Mouse (Mus musculus): ENCODE results near the gene Nup85. TPM values are rescaled to one million over a fixed set of nuclear protein-coding genes. Genes with fewer than 3 reads are reported as not detected.

Nup85 gene
- total and polyA plus RNA-seq, 3 experiments, result 19.8 to 28.0 (median 20.2) TPM

DNA sequence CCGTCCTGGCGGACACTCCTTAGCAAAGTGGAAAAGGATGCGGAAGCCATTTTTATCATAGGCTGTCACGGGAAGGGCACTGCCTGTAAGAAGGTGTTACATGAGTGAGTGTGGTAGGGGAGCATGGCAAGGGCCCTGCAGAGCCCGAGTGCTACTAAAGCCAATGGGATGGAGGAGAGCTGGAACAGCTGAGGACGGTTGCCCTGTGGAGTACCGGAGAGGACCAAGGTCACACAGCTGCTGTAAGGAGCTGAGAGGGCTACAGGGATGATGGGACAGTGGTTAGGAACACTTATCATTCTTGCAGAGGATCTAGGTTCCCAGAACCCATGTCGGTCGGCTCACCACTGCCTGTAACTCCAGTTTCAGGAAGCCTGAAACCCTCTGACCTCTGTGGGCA lies 22.2 kb downstream of the Nup85 start:
- no peak overlapping the region for H3K4me3 ChIP-seq
- DNase-seq, result no peak
- intact Hi-C loops (cut with DNase I), result no loop called here
- H3K4me1 ChIP-seq (ENCODE audit: control insufficient read depth, insufficient read depth, low read length), result peaks cover 3% of the 10 kb centered on the region; the same call in 1 of the 2 replicates
- no peak overlapping the region for H3K27ac ChIP-seq
- H3K27me3 ChIP-seq (ENCODE audit: control insufficient read depth, insufficient read depth, low read length), result no peaks in the 10 kb centered on the region
- H3K36me3 ChIP-seq (ENCODE audit: control insufficient read depth, insufficient read depth, low read length), result no peaks in the 10 kb centered on the region
- H3K79me2 ChIP-seq (replicated peaks; ENCODE audit: control insufficient read depth, insufficient read depth, low read length), result no peaks in the 10 kb centered on the region
- TF ChIP-seq CTCF (IDR thresholded peaks at IDR 0.05), result no peak
- no peak for TF ChIP-seq POLR2A (IDR thresholded peaks at IDR 0.05; ENCODE audit: insufficient read depth, low read depth, low read length)
- no peak for TF ChIP-seq EP300 (IDR thresholded peaks at IDR 0.05; ENCODE audit: insufficient read depth, low read depth, low read length)
- 85% methylated on average over 9 of the region's 9 CpGs for WGBS
- H3K9ac ChIP-seq (ENCODE audit: low read depth, low read length), result no peak overlapping the region

DNA sequence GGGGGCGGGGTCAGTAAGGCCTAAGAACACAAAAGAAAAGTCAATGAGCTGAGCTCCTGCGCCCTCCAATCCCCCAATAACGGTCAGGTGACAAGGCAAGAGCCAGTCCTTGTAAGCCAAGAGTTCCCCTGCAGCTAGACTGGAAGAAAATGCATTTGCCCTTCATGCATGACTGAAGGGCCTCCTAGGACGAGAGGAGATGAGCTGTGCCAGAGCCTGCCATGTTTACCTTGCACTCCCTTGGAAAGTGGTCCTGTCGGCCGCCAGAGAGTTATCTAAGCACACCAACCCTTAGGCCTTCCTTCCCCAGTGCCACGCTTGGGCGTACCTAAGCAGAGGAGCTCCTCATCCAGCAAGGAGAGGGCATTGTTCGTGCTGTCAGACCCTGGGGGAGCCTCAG lies 23.8 kb downstream of the Nup85 start:
- Histone ChIP-seq H3K36me3 (ENCODE audit: control insufficient read depth, insufficient read depth, low read length) (no peaks in the 10 kb centered on the region), H3K27ac (no peak overlapping the region), H3K4me1 (ENCODE audit: control insufficient read depth, insufficient read depth, low read length) (peaks cover 3% of the 10 kb centered on the region; the same call in 1 of the 2 replicates), H3K79me2 (replicated peaks; ENCODE audit: control insufficient read depth, insufficient read depth, low read length) (no peaks in the 10 kb centered on the region), H3K4me3 (no peak overlapping the region), H3K27me3 (ENCODE audit: control insufficient read depth, insufficient read depth, low read length) (no peaks in the 10 kb centered on the region), H3K9ac (ENCODE audit: low read depth, low read length) (no peak overlapping the region)
- DNase-seq, result no peak
- intact Hi-C loops (cut with DNase I), result no loop called here
- TF ChIP-seq EP300 (IDR thresholded peaks at IDR 0.05; ENCODE audit: insufficient read depth, low read depth, low read length) (no peak), POLR2A (IDR thresholded peaks at IDR 0.05; ENCODE audit: insufficient read depth, low read depth, low read length) (no peak), CTCF (IDR thresholded peaks at IDR 0.05) (no peak)
- 85% methylated on average over 9 of the region's 9 CpGs for WGBS

DNA sequence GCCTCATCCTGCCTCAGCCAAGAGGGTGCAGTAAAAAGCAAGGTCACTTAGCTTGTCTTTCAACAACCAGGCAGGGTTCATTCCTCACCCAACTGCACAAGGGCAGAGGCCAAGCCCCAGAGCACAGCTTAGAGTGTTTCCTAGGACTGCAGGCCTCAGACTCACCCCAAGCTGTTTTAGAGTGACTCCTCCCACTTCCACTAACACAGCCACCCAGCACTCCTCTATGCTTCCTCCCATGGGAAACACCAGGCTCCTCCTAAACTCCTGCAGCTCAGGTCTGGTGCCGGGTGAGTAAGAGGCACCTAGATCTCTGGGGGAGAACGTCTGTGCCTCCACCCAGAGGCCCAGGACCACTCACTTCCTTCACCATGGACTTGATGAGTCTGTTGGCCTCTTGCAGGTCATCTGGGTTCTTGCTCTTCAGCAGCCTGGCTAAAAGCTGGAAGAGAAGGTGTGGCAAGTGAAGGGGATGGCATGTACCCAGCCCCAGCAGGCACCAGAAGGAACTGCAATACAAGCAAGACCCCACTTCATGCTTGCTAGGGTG lies 26.4 kb downstream of the Nup85 start:
- 42% methylated on average over 2 of the region's 2 CpGs for WGBS
- no peak overlapping the region for H3K27ac ChIP-seq

DNA sequence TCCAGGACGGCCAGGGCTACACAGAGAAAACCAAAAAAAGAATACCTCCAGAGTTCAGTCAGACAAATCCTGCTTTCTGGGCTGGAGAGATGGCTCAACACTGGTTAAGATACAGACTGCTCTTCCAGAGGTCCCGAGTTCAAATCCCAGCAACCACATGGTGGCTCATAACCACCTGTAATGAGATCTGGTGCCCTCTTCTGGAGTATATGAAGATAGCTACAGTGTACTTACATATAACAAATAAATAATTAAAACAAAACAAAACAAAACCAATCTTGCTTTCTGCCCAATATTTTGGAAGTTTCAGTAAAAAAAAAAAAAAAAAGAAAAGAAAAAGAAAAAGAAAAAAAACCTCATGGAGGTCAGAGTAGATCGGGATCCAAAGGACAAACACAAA lies 31.0 kb downstream of the Nup85 start:
- no peak overlapping the region for H3K9ac ChIP-seq (ENCODE audit: low read depth, low read length)
- intact Hi-C loops (cut with DNase I), result no loop called here
- H3K36me3 ChIP-seq (ENCODE audit: control insufficient read depth, insufficient read depth, low read length), result no peaks in the 10 kb centered on the region
- 0 out of 2 replicates have a peak, but pooled peaks cover 2% of the 10 kb centered on the region for H3K79me2 ChIP-seq (replicated peaks; ENCODE audit: control insufficient read depth, insufficient read depth, low read length)
- peaks cover 5% of the 10 kb centered on the region for H3K4me1 ChIP-seq (ENCODE audit: control insufficient read depth, insufficient read depth, low read length)
- no peaks in the 10 kb centered on the region for H3K27me3 ChIP-seq (ENCODE audit: control insufficient read depth, insufficient read depth, low read length)
- no peak overlapping the region for H3K27ac ChIP-seq
- TF ChIP-seq CTCF (IDR thresholded peaks at IDR 0.05), result peak; percentile 41
- TF ChIP-seq EP300 (IDR thresholded peaks at IDR 0.05; ENCODE audit: insufficient read depth, low read depth, low read length), result no peak
- DNase-seq, result no peak
- H3K4me3 ChIP-seq, result no peak overlapping the region
- WGBS, result 97% methylated on average over 3 of the region's 3 CpGs

More for the DNA sequence above, 26.4 kb downstream of the Nup85 start:
- Histone ChIP-seq H3K9ac (ENCODE audit: low read depth, low read length) (no peak overlapping the region), H3K27me3 (ENCODE audit: control insufficient read depth, insufficient read depth, low read length) (no peaks in the 10 kb centered on the region), H3K36me3 (ENCODE audit: control insufficient read depth, insufficient read depth, low read length) (no peaks in the 10 kb centered on the region), H3K79me2 (replicated peaks; ENCODE audit: control insufficient read depth, insufficient read depth, low read length) (no peaks in the 10 kb centered on the region), H3K4me1 (ENCODE audit: control insufficient read depth, insufficient read depth, low read length) (no peaks in the 10 kb centered on the region; the same call in 1 of the 2 replicates), H3K4me3 (no peak overlapping the region)
- TF ChIP-seq POLR2A (IDR thresholded peaks at IDR 0.05; ENCODE audit: insufficient read depth, low read depth, low read length) (no peak), EP300 (IDR thresholded peaks at IDR 0.05; ENCODE audit: insufficient read depth, low read depth, low read length) (no peak), CTCF (IDR thresholded peaks at IDR 0.05) (no peak)
- no peak for DNase-seq
- intact Hi-C loops (cut with DNase I), result no loop called here

DNA sequence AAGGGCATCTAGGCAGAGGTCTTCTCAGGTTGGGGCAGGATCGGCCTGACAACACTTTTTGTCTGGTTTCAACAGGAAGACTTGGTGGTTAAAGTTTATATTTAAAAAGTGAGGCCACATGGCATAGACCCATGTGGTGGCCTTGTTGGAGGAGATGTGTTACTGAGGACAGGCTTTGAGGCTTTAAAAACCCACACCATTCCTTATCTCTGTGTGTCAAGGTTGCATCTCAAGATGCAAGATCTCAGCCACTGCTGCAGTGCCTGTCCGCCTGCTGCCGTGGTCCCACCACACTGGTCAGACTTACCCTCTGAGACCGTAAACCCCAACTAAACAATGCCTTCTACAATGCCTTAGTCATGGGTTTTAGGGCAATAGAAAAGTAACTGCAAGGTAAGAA lies 34.1 kb downstream of the Nup85 start:
- WGBS, result 92% methylated on average over 4 of the region's 4 CpGs
- H3K36me3 ChIP-seq (ENCODE audit: control insufficient read depth, insufficient read depth, low read length), result no peaks in the 10 kb centered on the region
- DNase-seq, result no peak

DNA sequence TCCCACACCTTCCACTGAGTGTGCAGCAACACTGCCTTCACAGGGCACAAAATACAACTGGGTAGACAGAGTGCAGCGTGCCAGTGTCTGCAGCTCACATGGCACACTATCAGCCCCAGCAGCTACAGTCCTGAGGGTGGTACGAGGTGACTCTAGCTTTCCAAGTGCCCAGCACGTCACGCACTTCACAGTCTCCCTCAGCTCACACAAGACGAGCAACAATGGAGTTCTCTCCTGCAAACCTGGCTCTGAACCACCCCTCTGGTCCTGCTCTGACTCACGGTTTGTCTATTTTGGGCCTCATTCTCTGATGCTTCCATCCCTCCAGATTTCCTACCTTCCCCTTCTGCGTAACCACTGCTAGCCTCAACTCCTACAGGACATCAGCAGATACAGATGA lies 35.5 kb downstream of the Nup85 start:
- intact Hi-C loops (cut with DNase I), result loop anchor here (5.0 kb wide), 1 partner anchor 187 kb away; no protein-coding TSS in a partner anchor

More for the DNA sequence above, 34.1 kb downstream of the Nup85 start:
- no peak overlapping the region for H3K27ac ChIP-seq
- H3K9ac ChIP-seq (ENCODE audit: low read depth, low read length), result no peak overlapping the region
- no peak overlapping the region for H3K4me3 ChIP-seq
- peaks cover 2% of the 10 kb centered on the region; the same call in 1 of the 2 replicates for H3K79me2 ChIP-seq (replicated peaks; ENCODE audit: control insufficient read depth, insufficient read depth, low read length)
- peaks cover 8% of the 10 kb centered on the region for H3K4me1 ChIP-seq (ENCODE audit: control insufficient read depth, insufficient read depth, low read length)
- intact Hi-C loops (cut with DNase I), result no loop called here
- no peaks in the 10 kb centered on the region for H3K27me3 ChIP-seq (ENCODE audit: control insufficient read depth, insufficient read depth, low read length)
- TF ChIP-seq CTCF (IDR thresholded peaks at IDR 0.05) (no peak), POLR2A (IDR thresholded peaks at IDR 0.05; ENCODE audit: insufficient read depth, low read depth, low read length) (no peak), EP300 (IDR thresholded peaks at IDR 0.05; ENCODE audit: insufficient read depth, low read depth, low read length) (no peak)

More for the DNA sequence above, 35.5 kb downstream of the Nup85 start:
- Histone ChIP-seq H3K4me3 (no peak overlapping the region), H3K9ac (ENCODE audit: low read depth, low read length) (no peak overlapping the region), H3K27ac (no peak overlapping the region), H3K27me3 (ENCODE audit: control insufficient read depth, insufficient read depth, low read length) (no peaks in the 10 kb centered on the region), H3K36me3 (ENCODE audit: control insufficient read depth, insufficient read depth, low read length) (no peaks in the 10 kb centered on the region), H3K79me2 (replicated peaks; ENCODE audit: control insufficient read depth, insufficient read depth, low read length) (peaks cover 5% of the 10 kb centered on the region), H3K4me1 (ENCODE audit: control insufficient read depth, insufficient read depth, low read length) (peaks cover 8% of the 10 kb centered on the region)
- no peak for DNase-seq
- 55% methylated on average over 7 of the region's 7 CpGs for WGBS
- TF ChIP-seq CTCF (IDR thresholded peaks at IDR 0.05) (no peak), POLR2A (IDR thresholded peaks at IDR 0.05; ENCODE audit: insufficient read depth, low read depth, low read length) (no peak), EP300 (IDR thresholded peaks at IDR 0.05; ENCODE audit: insufficient read depth, low read depth, low read length) (0 out of 2 replicates have a peak, but pooled peaks have one; percentile 20)

Measured in heart, adult 2 months (tissue).